Mouse (Mus musculus) layer of hippocampus, adult 8-10 months (tissue): ENCODE results near the gene Hspa12a. TPM values are rescaled to one million over a fixed set of nuclear protein-coding genes. Genes with fewer than 3 reads are reported as not detected.

Experiments
- DNase-seq, 2 experiments: peaks; one replicate each; pipeline ENCODE4 v3.0.0; 2022; ENCODE audit warnings: low spot score in 2 of 2
- total RNA-seq, 4 experiments: library from RNA; stranded (reverse); gene quantifications; 2 replicates each; pipeline ENCODE4 v1.2.4; 2022

Gene Hspa12a
- total RNA-seq, 4 experiments from 2014 or later: 203 to 270 (median 244) TPM

GRCm38 (mm10) chr19:58860255-58861173 lies 82.9 kb downstream of the Hspa12a start:
- DNase-seq: peak; percentile 79 to 80

GRCm38 (mm10) chr19:58859831-58860254 lies 83.6 kb downstream of the Hspa12a start:
- no peak for DNase-seq

GRCm38 (mm10) chr19:58859357-58859756 lies 84.1 kb downstream of the Hspa12a start:
- DNase-seq: no peak

- DNase-seq: no peak
Measured at GRCm38 (mm10) chr19:58856129-58856855, 87.2 kb downstream of the Hspa12a start.

- no peak for DNase-seq
Measured at GRCm38 (mm10) chr19:58854899-58855298, 88.6 kb downstream of the Hspa12a start.

- no peak for DNase-seq
Measured at GRCm38 (mm10) chr19:58853036-58853735, 90.3 kb downstream of the Hspa12a start.

GRCm38 (mm10) chr19:58850719-58851466 lies 92.6 kb downstream of the Hspa12a start:
- no peak for DNase-seq

GRCm38 (mm10) chr19:58849333-58850131 lies 93.9 kb downstream of the Hspa12a start:
- DNase-seq: no peak

- DNase-seq: no peak
Measured at GRCm38 (mm10) chr19:58843606-58844005, 99.8 kb downstream of the Hspa12a start.

- DNase-seq: no peak
Measured at GRCm38 (mm10) chr19:58840721-58841271, 102.7 kb downstream of the Hspa12a start.

- DNase-seq: no peak
Measured at GRCm38 (mm10) chr19:58839806-58840205, 103.6 kb downstream of the Hspa12a start.

- DNase-seq: no peak
Measured at GRCm38 (mm10) chr19:58839345-58839744, 104.1 kb downstream of the Hspa12a start.

- no peak for DNase-seq
Measured at GRCm38 (mm10) chr19:58838706-58839105, 104.7 kb downstream of the Hspa12a start.

- no peak for DNase-seq
Measured at GRCm38 (mm10) chr19:58833639-58834180, 109.7 kb downstream of the Hspa12a start.

GRCm38 (mm10) chr19:58832988-58833387 lies 110.5 kb downstream of the Hspa12a start:
- DNase-seq: no peak

- no peak for DNase-seq
Measured at GRCm38 (mm10) chr19:58831280-58831922, 112.1 kb downstream of the Hspa12a start.

GRCm38 (mm10) chr19:58830182-58830581 lies 113.3 kb downstream of the Hspa12a start:
- peak; percentile 68 to 71 for DNase-seq

GRCm38 (mm10) chr19:58829575-58829974 lies 113.9 kb downstream of the Hspa12a start:
- DNase-seq: peak; percentile 88 to 90

GRCm38 (mm10) chr19:58827656-58828055 lies 115.8 kb downstream of the Hspa12a start:
- DNase-seq: no peak
